8 mouse cellular contexts compared by ENCODE assay signal in genomic region chr19:47854796-47855783, GRCm38 (mm10). TPM values are rescaled to one million over a fixed set of nuclear protein-coding genes. Genes with fewer than 3 reads are reported as not detected.
DNase-seq lines count a peak whose midpoint lies in the region; ATAC-seq and TF ChIP-seq lines count a peak whose summit lies in the region.

TSS of gene Gsto1 (plus strand) at chr19:47854970.

- no peaks in the 10 kb centered on the region for H3K4me1 ChIP-seq in ES-Bruce4 (ENCODE audit: control insufficient read depth, insufficient read depth, low read length)
- peaks cover 7% of the 10 kb centered on the region for H3K4me1 ChIP-seq in forebrain, embryonic 14.5 days (ENCODE audit: control insufficient read depth, insufficient read depth, low read length)
- peaks cover 12% of the 10 kb centered on the region for H3K4me1 ChIP-seq in liver, embryonic 16.5 days (ENCODE audit: control insufficient read depth, low read depth, low read length)
- H3K4me1 ChIP-seq in neural tube, embryonic 12.5 days: no peaks in the 10 kb centered on the region
- no peaks in the 10 kb centered on the region; the same call in 1 of the 2 replicates for H3K4me1 ChIP-seq in stomach, postnatal 0 days (replicated peaks; ENCODE audit: control insufficient read depth, insufficient read depth)

- no peaks in the 10 kb centered on the region for H3K27me3 ChIP-seq in ES-Bruce4 (ENCODE audit: control insufficient read depth, insufficient read depth, low read length, poor library complexity, severe bottlenecking)
- no peaks in the 10 kb centered on the region for H3K27me3 ChIP-seq in forebrain, embryonic 14.5 days (replicated peaks; ENCODE audit: control insufficient read depth, insufficient read depth, low read length)
- peaks cover 6% of the 10 kb centered on the region; the same call in 1 of the 2 replicates for H3K27me3 ChIP-seq in liver, embryonic 16.5 days (ENCODE audit: control insufficient read depth, insufficient read depth, low read depth, low read length)
- no peaks in the 10 kb centered on the region for H3K27me3 ChIP-seq in neural tube, embryonic 12.5 days (replicated peaks)
- H3K27me3 ChIP-seq in stomach, postnatal 0 days (ENCODE audit: control insufficient read depth, insufficient read depth, low read length): no peaks in the 10 kb centered on the region

- TF ChIP-seq CTCF in ES-Bruce4 (IDR thresholded peaks at IDR 0.05; ENCODE audit: low read depth, low read length): no peak
- no peak for TF ChIP-seq CTCF in stomach, postnatal 0 days (IDR thresholded peaks at IDR 0.05; ENCODE audit: low read depth)

- H3K36me3 ChIP-seq in ES-Bruce4 (ENCODE audit: control insufficient read depth, insufficient read depth, low read length, poor library complexity, severe bottlenecking): peaks cover 6% of the 10 kb centered on the region; the same call in 1 of the 2 replicates
- H3K36me3 ChIP-seq in forebrain, embryonic 14.5 days (ENCODE audit: control insufficient read depth, insufficient read depth, low read length): no peaks in the 10 kb centered on the region; the same call in 1 of the 2 replicates
- peaks cover 3% of the 10 kb centered on the region; the same call in 1 of the 2 replicates for H3K36me3 ChIP-seq in liver, embryonic 16.5 days (ENCODE audit: control insufficient read depth, insufficient read depth)
- peaks cover 9% of the 10 kb centered on the region; the same call in 1 of the 2 replicates for H3K36me3 ChIP-seq in neural tube, embryonic 12.5 days
- H3K36me3 ChIP-seq in stomach, postnatal 0 days (ENCODE audit: control insufficient read depth, insufficient read depth, low read length): peaks cover 6% of the 10 kb centered on the region

- TF ChIP-seq POLR2A in ES-Bruce4 (IDR thresholded peaks at IDR 0.05; ENCODE audit: insufficient read depth, low read length): peak; percentile 49

- intact Hi-C loops in heart, postnatal 10 days (cut with DNase I): no loop called here

- DNase-seq in forebrain, embryonic 14.5 days (ENCODE audit: low spot score): peak; percentile 86
- peak; percentile 93 to 94 for DNase-seq in heart, postnatal 10 days
- DNase-seq in large intestine, adult 2 months (ENCODE audit: low read depth, low spot score): peak; percentile 83
- peak; percentile 95 for DNase-seq in stomach, postnatal 0 days (ENCODE audit: low spot score)

- H3K27ac ChIP-seq in ES-Bruce4 (ENCODE audit: insufficient read depth, low read length): no peak within 1 kb of the TSS
- no peak within 1 kb of the TSS; the same call in 1 of the 2 replicates for H3K27ac ChIP-seq in forebrain, embryonic 14.5 days (ENCODE audit: low read depth, low read length)
- H3K27ac ChIP-seq in liver, embryonic 16.5 days (ENCODE audit: low read length): peak within 1 kb of the TSS; percentile 82
- no peak within 1 kb of the TSS for H3K27ac ChIP-seq in neural tube, embryonic 12.5 days
- H3K27ac ChIP-seq in stomach, postnatal 0 days (replicated peaks): peak within 1 kb of the TSS; percentile 95

- H3K9me3 ChIP-seq in ES-Bruce4 (replicated peaks; ENCODE audit: control insufficient read depth, insufficient read depth, low read length, poor library complexity, severe bottlenecking): no peaks in the 10 kb centered on the region
- no peaks in the 10 kb centered on the region for H3K9me3 ChIP-seq in forebrain, embryonic 14.5 days (replicated peaks; ENCODE audit: control insufficient read depth, low read length)
- H3K9me3 ChIP-seq in liver, embryonic 16.5 days (replicated peaks; ENCODE audit: control insufficient read depth, low read length): no peaks in the 10 kb centered on the region
- no peaks in the 10 kb centered on the region for H3K9me3 ChIP-seq in neural tube, embryonic 12.5 days
- H3K9me3 ChIP-seq in stomach, postnatal 0 days (ENCODE audit: control insufficient read depth, low read length): no peaks in the 10 kb centered on the region

- peak within 1 kb of the TSS; percentile 76 for H3K4me3 ChIP-seq in ES-Bruce4 (ENCODE audit: low read depth, low read length)
- H3K4me3 ChIP-seq in forebrain, embryonic 14.5 days (ENCODE audit: low read depth, low read length): peak within 1 kb of the TSS; percentile 57
- H3K4me3 ChIP-seq in liver, embryonic 16.5 days (ENCODE audit: low read depth, low read length): peak within 1 kb of the TSS; percentile 69
- peak within 1 kb of the TSS; percentile 61 for H3K4me3 ChIP-seq in neural tube, embryonic 12.5 days
- H3K4me3 ChIP-seq in stomach, postnatal 0 days (ENCODE audit: low read depth, low read length): peak within 1 kb of the TSS; percentile 73

- no peak for TF ChIP-seq EP300 in ES-Bruce4 (IDR thresholded peaks at IDR 0.05; ENCODE audit: insufficient read depth, low read depth, low read length)
- TF ChIP-seq EP300 in stomach, postnatal 0 days (optimal IDR thresholded peaks at IDR 0.05): no peak

- H3K4me2 ChIP-seq in forebrain, embryonic 14.5 days (ENCODE audit: low read length): peak within 1 kb of the TSS; percentile 96
- peak within 1 kb of the TSS; percentile 94 for H3K4me2 ChIP-seq in liver, embryonic 16.5 days (ENCODE audit: low read depth, low read length)
- H3K4me2 ChIP-seq in neural tube, embryonic 12.5 days (replicated peaks): peak within 1 kb of the TSS; percentile 98
- peak within 1 kb of the TSS; percentile 92 for H3K4me2 ChIP-seq in stomach, postnatal 0 days (replicated peaks; ENCODE audit: low read depth)

- under 1% methylated on average over 59 of the region's 60 CpGs for WGBS in forebrain, embryonic 14.5 days
- under 1% methylated on average over 60 of the region's 60 CpGs for WGBS in large intestine, adult 2 months
- WGBS in liver, embryonic 16.5 days (ENCODE audit: insufficient replicate concordance): under 1% methylated on average over 60 of the region's 60 CpGs
- WGBS in neural tube, embryonic 12.5 days: under 1% methylated on average over 60 of the region's 60 CpGs
- WGBS in stomach, postnatal 0 days: under 1% methylated on average over 60 of the region's 60 CpGs

- ATAC-seq in cerebellum, adult (ENCODE audit: insufficient number of reproducible peaks, low FRiP score, low TSS enrichment): peak; percentile 91
- ATAC-seq in forebrain, embryonic 14.5 days: peak; percentile 95
- peak; percentile 91 for ATAC-seq in liver, embryonic 16.5 days (ENCODE audit: low read depth)
- peak; percentile 97 for ATAC-seq in neural tube, embryonic 12.5 days (ENCODE audit: low FRiP score, low read depth)
- peak; percentile 89 for ATAC-seq in stomach, postnatal 0 days (ENCODE audit: low FRiP score, low TSS enrichment)

- H3K9ac ChIP-seq in ES-Bruce4 (ENCODE audit: low read depth, poor library complexity, severe bottlenecking): peak within 1 kb of the TSS; percentile 70
- H3K9ac ChIP-seq in forebrain, embryonic 14.5 days (ENCODE audit: low read length): peak within 1 kb of the TSS; percentile 80
- peak within 1 kb of the TSS; percentile 65 for H3K9ac ChIP-seq in liver, embryonic 16.5 days (ENCODE audit: low read depth, low read length)
- H3K9ac ChIP-seq in neural tube, embryonic 12.5 days: peak within 1 kb of the TSS; percentile 81
- H3K9ac ChIP-seq in stomach, postnatal 0 days (ENCODE audit: low read length): peak within 1 kb of the TSS; percentile 91

RNA-seq across cellular contexts. Expression of gene Gsto1, which starts in this region (rescaled TPM):
- 125 and 130 TPM in 2 replicates for polyA plus RNA-seq in ES-Bruce4 (2011; ENCODE audit: insufficient read depth, insufficient read length, low read depth, missing spikeins)
- 105 and 120 TPM in 2 replicates for polyA plus RNA-seq in forebrain, embryonic 14.5 days (2014; fragmentation: Nextera tagmentation; extraction: Ambion mirVana)
- total RNA-seq in heart, postnatal 10 days (2021): 100 to 1,000 TPM; 106 to 117 TPM
- polyA plus RNA-seq in large intestine, adult 2 months (2012; rRNA removed): 222 and 279 TPM in 2 replicates
- polyA plus RNA-seq in liver, embryonic 16.5 days (2015; fragmentation: Nextera tagmentation; extraction: Ambion mirVana): 123 and 134 TPM in 2 replicates
- polyA plus RNA-seq in neural tube, embryonic 12.5 days (2016; fragmentation: Nextera tagmentation; extraction: Ambion mirVana): 108 and 114 TPM in 2 replicates
- 3,153 and 3,669 TPM in 2 replicates for polyA plus RNA-seq in stomach, postnatal 0 days (2015; fragmentation: Nextera tagmentation; extraction: Ambion mirVana)

Comparison
In these comparisons a context has a peak if more than half of its experiments do, and no peak if none do; other contexts are left out.
1. RNA of gene Gsto1 (polyA plus RNA-seq): 3,153 to 3,669 TPM in stomach, postnatal 0 days; 222 to 279 TPM in large intestine, adult 2 months, 123 to 134 TPM in liver, embryonic 16.5 days, 125 to 130 TPM in ES-Bruce4, 108 to 114 TPM in neural tube, embryonic 12.5 days and 105 to 120 TPM in forebrain, embryonic 14.5 days; every median in the first group is over 10 times any median in the second.
2. H3K27ac ChIP-seq: peak in liver, embryonic 16.5 days (single experiment) and stomach, postnatal 0 days (single experiment); none in ES-Bruce4 (single experiment), forebrain, embryonic 14.5 days (single experiment) and neural tube, embryonic 12.5 days (single experiment).
3. Peak in every context shown above with its lines, with median percentiles within 50 percentile points of each other: H3K4me3 ChIP-seq, H3K9ac ChIP-seq, ATAC-seq, DNase-seq and H3K4me2 ChIP-seq.